Mouse (Mus musculus) limb, embryonic 15.5 days (tissue): ENCODE results near the gene Pak1. TPM values are rescaled to one million over a fixed set of nuclear protein-coding genes. Genes with fewer than 3 reads are reported as not detected.

Experiments
- ATAC-seq: fragments of 200-750 bp; cut with Nextera tagmentation; 2 replicates; pipeline ENCODE4 v1.8.0; 2017; ENCODE audit warnings: low read depth, moderate TSS enrichment; ENCODE audit not compliant: insufficient number of reproducible peaks, low FRiP score, low TSS enrichment
- H3K27ac ChIP-seq: fragments of 300-500 bp; sonication (generic); 2 replicates; pipeline ENCODE4 v1.5.1; 2015; ENCODE audit warnings: moderate library complexity, mild to moderate bottlenecking, inconsistent platforms
- H3K27me3 ChIP-seq: fragments of 300-500 bp; sonication (generic); 2 replicates; pipeline ENCODE4 v1.6.1; 2015; ENCODE audit warnings: inconsistent platforms
- H3K36me3 ChIP-seq: fragments of 300-500 bp; sonication (generic); 2 replicates; pipeline ENCODE4 v1.6.1; 2015; ENCODE audit warnings: inconsistent platforms
- H3K4me1 ChIP-seq: fragments of 300-500 bp; sonication (generic); 2 replicates; pipeline ENCODE4 v1.6.1; 2015; ENCODE audit warnings: inconsistent platforms
- H3K4me2 ChIP-seq: fragments of 300-500 bp; sonication (generic); 2 replicates; pipeline ENCODE4 v1.6.1; 2015; ENCODE audit warnings: mild to moderate bottlenecking, inconsistent platforms
- H3K4me3 ChIP-seq: fragments of 300-500 bp; sonication (generic); 2 replicates; pipeline ENCODE4 v1.5.1; 2015; ENCODE audit warnings: mild to moderate bottlenecking, inconsistent platforms
- H3K9ac ChIP-seq: fragments of 300-500 bp; sonication (generic); 2 replicates; pipeline ENCODE4 v1.6.1; 2015; ENCODE audit warnings: inconsistent platforms
- H3K9me3 ChIP-seq: fragments of 300-500 bp; sonication (generic); 2 replicates; pipeline ENCODE4 v1.6.1; 2016; ENCODE audit warnings: inconsistent platforms
- WGBS: fragments of 180-500 bp; shearing (Covaris S2); methylation state at CpG from one replicate; pipeline ENCODE4 v1.1.7; 2015; 5-methylcytosine and 5-hydroxymethylcytosine counted together
- polyA plus RNA-seq: library from polyadenylated mRNA; unstranded; fragments of >200 nt; fragmentation: Nextera tagmentation; extraction: Ambion mirVana; gene quantifications from 2 replicates; pipeline ENCODE4 v1.2.1, GENCODE M21; 2015

Gene Pak1
- polyA plus RNA-seq, 1 experiment from 2014 or later: 16.6 TPM

- H3K27me3 ChIP-seq: no peaks in the 10 kb centered on the region
- H3K9ac ChIP-seq: no peak overlapping the region
- no peaks in the 10 kb centered on the region; the same call in 1 of the 2 replicates for H3K4me1 ChIP-seq
- H3K36me3 ChIP-seq: no peaks in the 10 kb centered on the region
- ATAC-seq: no peak
- no peak overlapping the region for H3K27ac ChIP-seq
- H3K9me3 ChIP-seq: no peaks in the 10 kb centered on the region
- no peak overlapping the region for H3K4me3 ChIP-seq
- H3K4me2 ChIP-seq: no peak overlapping the region
- WGBS: 84% methylated on average over 21 of the region's 21 CpGs
Measured at GRCm38 (mm10) chr7:97765181-97765962, 23.0 kb upstream of the Pak1 start.

- no peak for ATAC-seq
- 75% methylated on average over 5 of the region's 5 CpGs for WGBS
- no peaks in the 10 kb centered on the region for H3K36me3 ChIP-seq
Measured at GRCm38 (mm10) chr7:97765963-97766347, 22.4 kb upstream of the Pak1 start.

GRCm38 (mm10) chr7:97766406-97767166 is 21.8 kb upstream of the Pak1 start:
- no peak overlapping the region for H3K27ac ChIP-seq
- no peaks in the 10 kb centered on the region for H3K36me3 ChIP-seq
- H3K4me1 ChIP-seq: no peaks in the 10 kb centered on the region; the same call in 1 of the 2 replicates
- no peak overlapping the region for H3K4me2 ChIP-seq
- 68% methylated on average over 9 of the region's 9 CpGs for WGBS
- ATAC-seq: no peak
- no peak overlapping the region for H3K9ac ChIP-seq
- H3K4me3 ChIP-seq: no peak overlapping the region
- no peaks in the 10 kb centered on the region for H3K27me3 ChIP-seq
- H3K9me3 ChIP-seq: no peaks in the 10 kb centered on the region

More at GRCm38 (mm10) chr7:97765963-97766347, 22.4 kb upstream of the Pak1 start:
- no peaks in the 10 kb centered on the region; the same call in 1 of the 2 replicates for H3K4me1 ChIP-seq
- no peak overlapping the region for H3K4me2 ChIP-seq
- H3K4me3 ChIP-seq: no peak overlapping the region
- H3K27ac ChIP-seq: no peak overlapping the region
- no peaks in the 10 kb centered on the region for H3K9me3 ChIP-seq
- H3K27me3 ChIP-seq: no peaks in the 10 kb centered on the region
- no peak overlapping the region for H3K9ac ChIP-seq

GRCm38 (mm10) chr7:97767841-97768240 is 20.5 kb upstream of the Pak1 start:
- Histone ChIP-seq H3K27ac (no peak overlapping the region), H3K4me3 (no peak overlapping the region), H3K9me3 (no peaks in the 10 kb centered on the region), H3K27me3 (no peaks in the 10 kb centered on the region), H3K4me2 (no peak overlapping the region), H3K4me1 (no peaks in the 10 kb centered on the region; the same call in 1 of the 2 replicates), H3K9ac (no peak overlapping the region), H3K36me3 (no peaks in the 10 kb centered on the region)
- WGBS: 65% methylated on average over 8 of the region's 8 CpGs
- ATAC-seq: no peak

GRCm38 (mm10) chr7:97769020-97769419 is 19.3 kb upstream of the Pak1 start:
- ATAC-seq: no peak
- no peaks in the 10 kb centered on the region for H3K36me3 ChIP-seq
- H3K9me3 ChIP-seq: no peaks in the 10 kb centered on the region
- H3K4me1 ChIP-seq: no peaks in the 10 kb centered on the region; the same call in 1 of the 2 replicates
- no peak overlapping the region for H3K9ac ChIP-seq
- H3K27me3 ChIP-seq: no peaks in the 10 kb centered on the region
- H3K4me3 ChIP-seq: no peak overlapping the region
- no peak overlapping the region for H3K4me2 ChIP-seq
- no peak overlapping the region for H3K27ac ChIP-seq
- 64% methylated on average over 4 of the region's 4 CpGs for WGBS

DNA sequence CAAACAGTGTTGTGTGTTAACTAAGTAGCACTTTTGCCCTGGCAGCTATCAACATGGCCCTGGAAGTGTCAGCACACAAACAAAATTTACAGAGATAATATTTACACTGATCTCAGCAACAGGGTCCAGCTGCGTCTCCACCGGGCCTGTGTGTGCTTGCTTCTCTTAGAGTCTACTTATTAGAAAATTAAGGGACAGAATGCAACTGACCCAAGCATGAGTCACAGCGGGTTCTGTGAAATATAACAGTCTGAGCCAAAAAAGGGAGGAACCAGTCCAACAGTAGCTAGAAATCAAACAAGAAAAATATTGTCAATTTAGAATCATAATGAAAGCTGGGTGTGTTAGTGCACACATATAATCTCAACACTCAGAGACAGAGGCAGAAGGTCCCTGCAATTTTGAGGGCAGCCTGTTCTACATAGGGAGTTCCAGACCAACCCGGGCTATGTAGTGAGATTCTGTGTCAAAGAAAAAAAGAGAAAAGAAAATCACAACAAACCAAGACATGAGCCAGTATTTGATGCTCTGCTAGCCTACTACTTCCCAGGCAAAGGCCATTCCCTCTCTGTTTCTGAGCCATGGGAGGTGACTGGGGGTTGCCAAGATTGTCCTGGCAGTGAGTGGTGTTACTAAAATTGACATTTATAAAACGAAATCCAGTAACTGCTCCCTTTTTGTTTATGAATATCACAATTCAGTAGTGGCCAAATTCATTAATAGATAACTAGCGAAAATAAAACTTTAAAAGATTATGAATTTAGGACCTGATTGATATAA is 17.3 kb upstream of the Pak1 start:
- H3K4me1 ChIP-seq: no peaks in the 10 kb centered on the region; the same call in 1 of the 2 replicates
- ATAC-seq: no peak
- H3K27ac ChIP-seq: no peak overlapping the region
- 79% methylated on average over 6 of the region's 6 CpGs for WGBS
- H3K9me3 ChIP-seq: no peaks in the 10 kb centered on the region
- no peak overlapping the region for H3K4me2 ChIP-seq
- H3K27me3 ChIP-seq: no peaks in the 10 kb centered on the region
- H3K4me3 ChIP-seq: no peak overlapping the region
- no peak overlapping the region for H3K9ac ChIP-seq
- no peaks in the 10 kb centered on the region for H3K36me3 ChIP-seq

DNA sequence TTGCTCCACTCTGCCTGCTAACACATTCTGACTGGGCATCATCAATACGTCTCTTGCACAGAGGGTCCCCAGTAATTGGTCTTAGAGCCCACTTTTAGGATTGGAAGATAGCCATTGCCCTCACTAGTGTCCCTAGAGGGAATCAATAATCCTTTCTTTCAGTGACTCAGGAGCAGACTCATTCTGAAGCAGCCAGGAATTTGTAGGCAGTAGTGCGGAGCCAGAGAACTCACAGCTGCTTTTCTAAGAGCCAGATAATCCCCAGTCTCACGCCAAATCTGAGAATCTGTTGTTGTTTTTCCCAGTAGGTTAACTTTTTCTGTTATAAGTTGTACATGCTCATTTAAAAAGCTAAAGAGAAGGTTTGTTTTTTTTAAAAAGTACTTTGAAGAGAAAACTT is 13.0 kb upstream of the Pak1 start:
- WGBS: 50% methylated on average over 3 of the region's 3 CpGs
- ATAC-seq: no peak
- Histone ChIP-seq H3K4me2 (no peak overlapping the region), H3K4me3 (no peak overlapping the region), H3K4me1 (no peaks in the 10 kb centered on the region), H3K27me3 (no peaks in the 10 kb centered on the region), H3K9ac (no peak overlapping the region), H3K27ac (no peak overlapping the region), H3K9me3 (no peaks in the 10 kb centered on the region), H3K36me3 (no peaks in the 10 kb centered on the region)

DNA sequence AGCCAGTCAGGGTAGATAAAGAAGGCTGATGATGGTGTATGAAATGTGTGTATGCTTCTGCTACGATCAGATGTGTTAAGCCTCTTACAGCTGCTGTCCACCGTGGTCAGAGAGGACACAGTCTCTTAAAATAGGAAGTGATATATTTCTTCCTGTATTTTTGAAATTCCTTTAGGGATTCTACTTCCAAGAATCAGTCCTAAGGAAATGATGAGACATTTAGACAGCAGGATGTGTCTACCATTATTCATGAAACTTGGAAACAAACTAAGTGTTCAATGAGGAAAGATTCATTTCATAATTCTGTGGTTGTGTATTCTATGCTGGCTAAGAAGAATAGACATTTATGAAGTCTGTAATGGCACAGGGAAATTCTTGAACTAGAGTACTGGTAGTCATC is 12.4 kb upstream of the Pak1 start:
- ATAC-seq: no peak
- WGBS: 74% methylated on average over 2 of the region's 2 CpGs
- Histone ChIP-seq H3K36me3 (no peaks in the 10 kb centered on the region), H3K27ac (no peak overlapping the region), H3K27me3 (no peaks in the 10 kb centered on the region), H3K9ac (no peak overlapping the region), H3K4me1 (no peaks in the 10 kb centered on the region), H3K4me3 (no peak overlapping the region), H3K9me3 (no peaks in the 10 kb centered on the region), H3K4me2 (no peak overlapping the region)

DNA sequence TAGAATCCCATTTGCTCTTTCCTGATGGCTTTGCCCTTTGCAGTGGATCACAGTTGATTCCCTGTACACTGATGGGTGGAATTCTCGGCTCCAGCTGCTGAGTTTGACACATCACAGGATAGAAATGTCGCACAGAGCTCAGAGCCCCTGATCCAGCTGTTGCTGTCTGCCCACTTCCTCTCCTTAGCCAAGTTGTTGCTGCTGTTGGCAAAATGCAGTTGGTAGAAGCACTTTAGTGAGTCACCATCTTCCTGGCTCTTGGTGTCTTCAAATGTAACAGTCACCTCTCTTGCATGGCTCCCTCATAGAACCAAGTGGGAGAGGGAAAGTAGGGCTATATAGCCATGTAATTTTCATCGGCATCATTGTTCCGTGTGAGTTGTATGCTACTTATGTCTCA is 11.2 kb upstream of the Pak1 start:
- Histone ChIP-seq H3K36me3 (no peaks in the 10 kb centered on the region), H3K4me1 (no peaks in the 10 kb centered on the region), H3K4me2 (no peak overlapping the region), H3K9ac (no peak overlapping the region), H3K9me3 (no peaks in the 10 kb centered on the region), H3K27me3 (no peaks in the 10 kb centered on the region), H3K27ac (no peak overlapping the region), H3K4me3 (no peak overlapping the region)
- WGBS: 87% methylated on average over 4 of the region's 4 CpGs
- ATAC-seq: no peak

DNA sequence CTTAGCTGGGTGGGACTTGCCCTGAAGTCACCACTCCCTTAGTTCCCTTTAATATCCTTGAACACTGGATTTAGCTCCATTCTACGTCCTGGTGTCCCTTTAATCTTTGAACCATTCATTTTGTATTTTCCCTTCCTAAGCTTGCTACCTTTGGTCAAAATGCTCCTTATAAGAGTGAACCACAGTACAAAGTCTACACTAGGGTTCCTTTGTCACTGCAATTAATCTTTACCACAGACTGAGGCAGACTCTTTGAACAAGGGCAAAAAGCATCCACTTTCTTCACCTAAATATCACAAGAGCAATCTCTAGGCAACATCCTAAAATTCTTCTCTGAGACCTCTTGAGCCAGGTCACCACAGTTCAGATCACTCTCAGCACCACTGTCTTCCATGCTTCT is 8.1 kb upstream of the Pak1 start:
- ATAC-seq: no peak
- 0 out of 2 replicates have a peak, but pooled peaks cover 3% of the 10 kb centered on the region for H3K27me3 ChIP-seq
- WGBS: 83% methylated on average over 1 of the region's 1 CpGs
- no peaks in the 10 kb centered on the region for H3K9me3 ChIP-seq
- H3K9ac ChIP-seq: no peak overlapping the region
- no peak overlapping the region for H3K4me3 ChIP-seq
- no peak overlapping the region for H3K4me2 ChIP-seq
- no peaks in the 10 kb centered on the region for H3K36me3 ChIP-seq
- no peak overlapping the region for H3K27ac ChIP-seq
- H3K4me1 ChIP-seq: no peaks in the 10 kb centered on the region

GRCm38 (mm10) chr7:97780815-97781214 is 7.5 kb upstream of the Pak1 start:
- Histone ChIP-seq H3K27ac (no peak overlapping the region), H3K9me3 (no peaks in the 10 kb centered on the region), H3K4me1 (no peaks in the 10 kb centered on the region), H3K27me3 (0 out of 2 replicates have a peak, but pooled peaks cover 5% of the 10 kb centered on the region), H3K36me3 (no peaks in the 10 kb centered on the region), H3K4me2 (no peak overlapping the region), H3K4me3 (no peak overlapping the region), H3K9ac (no peak overlapping the region)
- ATAC-seq: no peak
- 50% methylated on average over 1 of the region's 1 CpGs for WGBS
